Mouse (Mus musculus) intestine, embryonic 16.5 days (tissue): Measurements from ENCODE around the gene Vmn2r95. TPM values are rescaled to one million over a fixed set of nuclear protein-coding genes. Genes with fewer than 3 reads are reported as not detected.
"Not testable (repeated sequence)": the region's sequence is repeated elsewhere in the genome, so short reads cannot be mapped to it uniquely, and the experiment has no call there.

ENCODE experiments used
- ATAC-seq: fragments of 200-750 bp; cut with Nextera tagmentation; 2 replicates; pipeline ENCODE4 v1.8.0; 2017; ENCODE audit warnings: moderate TSS enrichment, moderate library complexity
- H3K27ac ChIP-seq: fragments of 300-500 bp; sonication (generic); 2 replicates; pipeline ENCODE4 v1.5.1; 2014; ENCODE audit warnings: mild to moderate bottlenecking, low read length
- H3K27me3 ChIP-seq: fragments of 300-500 bp; sonication (generic); replicated peaks from 2 replicates; pipeline ENCODE4 v1.6.1; 2014; ENCODE audit warnings: low read length, control low read depth, mixed read lengths; ENCODE audit not compliant: control insufficient read depth, insufficient read depth
- H3K36me3 ChIP-seq: fragments of 300-500 bp; sonication (generic); 2 replicates; pipeline ENCODE4 v1.6.1; 2014; ENCODE audit warnings: low read length, control low read depth; ENCODE audit not compliant: control insufficient read depth, insufficient read depth
- H3K4me1 ChIP-seq: fragments of 300-500 bp; sonication (generic); 2 replicates; pipeline ENCODE4 v1.6.1; 2014; ENCODE audit warnings: low read length, control low read depth, mixed read lengths; ENCODE audit not compliant: control insufficient read depth, insufficient read depth
- H3K4me2 ChIP-seq: fragments of 300-500 bp; sonication (generic); 2 replicates; pipeline ENCODE4 v1.6.1; 2014; ENCODE audit warnings: low read depth, low read length, control low read depth
- H3K4me3 ChIP-seq: fragments of 300-500 bp; sonication (generic); 2 replicates; pipeline ENCODE4 v1.5.1; 2014; ENCODE audit warnings: mild to moderate bottlenecking, low read length
- H3K9ac ChIP-seq: fragments of 300-500 bp; sonication (generic); 2 replicates; pipeline ENCODE4 v1.6.1; 2014; ENCODE audit warnings: low read depth, low read length
- H3K9me3 ChIP-seq: fragments of 300-500 bp; sonication (generic); 2 replicates; pipeline ENCODE4 v1.6.1; 2016; ENCODE audit warnings: low read length, control low read depth; ENCODE audit not compliant: control insufficient read depth
- WGBS: fragments of 180-500 bp; shearing (Covaris S2); extraction: QIAGEN DNeasy Blood & Tissue Kit; methylation state at CpG from one replicate; pipeline ENCODE4 v1.1.7; 2014; 5-methylcytosine and 5-hydroxymethylcytosine counted together
- polyA plus RNA-seq: library from polyadenylated mRNA; unstranded; fragments of >200 nt; fragmentation: Nextera tagmentation; extraction: Ambion mirVana; gene quantifications from 2 replicates; pipeline ENCODE4 v1.2.1, GENCODE M21; 2015

The Vmn2r95 gene
- polyA plus RNA-seq: not detected in 2 replicates

- Histone ChIP-seq H3K27ac (no peak within 1 kb of the TSS), H3K9me3 (no peaks in the 10 kb centered on the region), H3K4me2 (no peak within 1 kb of the TSS), H3K36me3 (no peaks in the 10 kb centered on the region), H3K4me3 (no peak within 1 kb of the TSS), H3K4me1 (no peaks in the 10 kb centered on the region), H3K9ac (no peak within 1 kb of the TSS), H3K27me3 (no peaks in the 10 kb centered on the region)
- WGBS: 29% methylated on average over 1 of the region's 1 CpGs
- ATAC-seq: no peak
Observed at GRCm38 (mm10) chr17:18423778-18424177, at the start of gene Vmn2r95. TSS of gene Vmn2r95 (plus strand) at chr17:18424078.

- H3K4me3 ChIP-seq: no peak overlapping the region
- H3K4me2 ChIP-seq: no peak overlapping the region
- H3K9me3 ChIP-seq: no peaks in the 10 kb centered on the region
- no peak overlapping the region for H3K27ac ChIP-seq
- H3K36me3 ChIP-seq: no peaks in the 10 kb centered on the region
- ATAC-seq: no peak
- no peaks in the 10 kb centered on the region for H3K27me3 ChIP-seq
- no peaks in the 10 kb centered on the region for H3K4me1 ChIP-seq
- no peak overlapping the region for H3K9ac ChIP-seq
- WGBS: 84% methylated on average over 3 of the region's 3 CpGs
Observed at GRCm38 (mm10) chr17:18455619-18456140, 31.8 kb downstream of the Vmn2r95 start.

GRCm38 (mm10) chr17:18458126-18458634, 34.3 kb downstream of the Vmn2r95 start:
- WGBS: 94% methylated on average over 3 of the region's 3 CpGs
- not testable (repeated sequence) for H3K27me3 ChIP-seq, H3K27ac ChIP-seq

GRCm38 (mm10) chr17:18462695-18463094, 38.8 kb downstream of the Vmn2r95 start:
- H3K27me3 ChIP-seq: no peaks in the 10 kb centered on the region
- H3K27ac ChIP-seq: no peak overlapping the region
- no peak overlapping the region for H3K4me3 ChIP-seq
- no peaks in the 10 kb centered on the region for H3K9me3 ChIP-seq
- no peaks in the 10 kb centered on the region for H3K36me3 ChIP-seq
- H3K9ac ChIP-seq: no peak overlapping the region
- ATAC-seq: no peak
- H3K4me2 ChIP-seq: no peak overlapping the region
- no peaks in the 10 kb centered on the region for H3K4me1 ChIP-seq

More at GRCm38 (mm10) chr17:18458126-18458634, 34.3 kb downstream of the Vmn2r95 start:
- H3K4me3 ChIP-seq, H3K36me3 ChIP-seq, H3K4me1 ChIP-seq, H3K4me2 ChIP-seq, ATAC-seq, H3K9me3 ChIP-seq, H3K9ac ChIP-seq: not testable (repeated sequence)

GRCm38 (mm10) chr17:18479885-18480284, 56.0 kb downstream of the Vmn2r95 start:
- H3K27me3 ChIP-seq: no peaks in the 10 kb centered on the region
- WGBS: 52% methylated on average over 1 of the region's 1 CpGs
- H3K36me3 ChIP-seq: no peaks in the 10 kb centered on the region
- no peaks in the 10 kb centered on the region for H3K4me1 ChIP-seq
- no peak overlapping the region for H3K4me2 ChIP-seq
- H3K9ac ChIP-seq: no peak overlapping the region
- no peaks in the 10 kb centered on the region for H3K9me3 ChIP-seq
- ATAC-seq: no peak
- H3K4me3 ChIP-seq: no peak overlapping the region
- H3K27ac ChIP-seq: no peak overlapping the region

Other genes with a start within 250 kb of the Vmn2r95 start
- gene Vmn2r94, start 146.3 kb upstream of the Vmn2r95 start, polyA plus RNA-seq: not detected in 2 replicates
- not detected in 2 replicates for gene Vmn2r93, start 126.0 kb upstream of the Vmn2r95 start, polyA plus RNA-seq
- not detected in 2 replicates for gene Vmn2r96, start 149.1 kb downstream of the Vmn2r95 start, polyA plus RNA-seq